Mouse (Mus musculus) embryonic fibroblast, embryonic 13.5 days (primary cell): Measurements from ENCODE around the gene Gm4969. TPM values are rescaled to one million over a fixed set of nuclear protein-coding genes. Genes with fewer than 3 reads are reported as not detected.
A peak's percentile ranks its signal among the peaks of the same experiment; 100 is the strongest.

Experiments used
- H3K27ac ChIP-seq: 2 replicates; pipeline ENCODE4 v1.5.1; 2012; ENCODE audit warnings: low read length, control low read depth, inconsistent platforms; ENCODE audit not compliant: insufficient read depth
- H3K4me1 ChIP-seq: 2 replicates; pipeline ENCODE4 v1.6.1; 2011; ENCODE audit warnings: low read length; ENCODE audit not compliant: control insufficient read depth, insufficient read depth
- H3K4me3 ChIP-seq: 2 replicates; pipeline ENCODE4 v1.5.1; 2011; ENCODE audit warnings: mild to moderate bottlenecking, control low read depth, low read length; ENCODE audit not compliant: insufficient read depth
- CTCF ChIP-seq: IDR thresholded peaks from 2 replicates; pipeline ENCODE4 v1.5.1; 2011; ENCODE audit warnings: mild to moderate bottlenecking, control low read depth, low read length, moderate library complexity, borderline replicate concordance; ENCODE audit not compliant: insufficient read depth
- POLR2A ChIP-seq: IDR thresholded peaks from 2 replicates; pipeline ENCODE4 v1.6.1; 2011; ENCODE audit warnings: low read depth, mild to moderate bottlenecking, control low read depth, low read length, moderate library complexity
- polyA plus RNA-seq: library from polyadenylated mRNA; stranded (reverse); fragments of >200 nt; gene quantifications from 2 replicates; pipeline ENCODE4 v1.2.4, GENCODE M21; 2011; ENCODE audit warnings: low read depth; ENCODE audit not compliant: missing spikeins, insufficient read length

The Gm4969 gene
- polyA plus RNA-seq, 1 experiment, result not detected

DNA sequence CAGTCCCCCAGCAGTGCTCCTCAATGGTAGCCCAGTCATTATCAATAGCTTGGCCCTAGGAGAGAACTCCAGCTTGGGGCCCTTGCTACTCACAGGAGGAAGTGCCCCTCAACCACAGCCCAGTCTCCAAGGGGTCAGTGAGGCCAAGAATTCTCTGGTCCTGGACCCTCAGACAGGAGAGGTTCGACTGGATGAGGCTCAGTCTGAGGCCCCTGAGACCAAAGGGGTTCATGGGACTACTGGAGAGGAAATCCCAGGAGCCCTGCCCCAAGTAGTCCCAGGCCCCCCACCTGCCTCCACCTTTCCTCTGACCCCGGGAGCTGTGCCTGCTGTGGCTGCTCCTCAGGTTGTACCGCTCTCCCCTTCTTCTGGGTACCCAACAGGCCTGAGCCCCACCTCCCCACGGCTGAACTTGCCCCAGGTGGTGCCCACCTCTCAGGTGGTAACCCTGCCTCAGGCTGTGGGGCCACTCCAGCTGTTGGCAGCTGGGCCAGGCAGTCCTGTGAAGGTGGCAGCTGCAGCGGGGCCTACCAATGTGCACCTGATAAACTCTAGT lies 21.7 kb downstream of the Gm4969 start:
- no peak for TF ChIP-seq CTCF
- no peak for TF ChIP-seq POLR2A
- H3K4me3 ChIP-seq, result peak overlapping the region; percentile 56
- no peak overlapping the region for H3K27ac ChIP-seq
- 0 out of 2 replicates have a peak, but pooled peaks cover 2% of the 10 kb centered on the region for H3K4me1 ChIP-seq

DNA sequence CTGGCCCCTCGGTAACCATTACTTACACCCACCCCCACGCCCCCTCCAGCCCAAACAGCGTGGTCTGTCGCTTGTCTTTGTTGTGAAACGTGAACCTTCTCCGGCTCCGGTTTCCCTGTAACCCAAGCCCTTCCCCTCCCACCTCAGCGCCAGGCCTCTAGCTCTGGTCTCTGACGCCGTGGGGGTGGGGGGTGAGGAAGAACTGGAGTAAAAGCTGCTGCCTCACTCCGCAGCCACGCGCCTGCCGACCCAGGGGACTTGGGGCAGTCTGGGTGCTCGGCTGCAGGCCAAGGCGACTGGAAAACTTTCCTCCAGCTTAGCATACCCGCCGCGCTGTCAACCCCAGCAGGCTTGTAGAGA lies 22.4 kb downstream of the Gm4969 start:
- Histone ChIP-seq H3K4me1 (0 out of 2 replicates have a peak, but pooled peaks cover 2% of the 10 kb centered on the region), H3K4me3 (peak overlapping the region; percentile 56), H3K27ac (peak overlapping the region; percentile 16; the same call in 1 of the 2 replicates)
- TF ChIP-seq CTCF, result no peak
- TF ChIP-seq POLR2A, result peak; percentile 30; the same call in 1 of the 2 replicates

DNA sequence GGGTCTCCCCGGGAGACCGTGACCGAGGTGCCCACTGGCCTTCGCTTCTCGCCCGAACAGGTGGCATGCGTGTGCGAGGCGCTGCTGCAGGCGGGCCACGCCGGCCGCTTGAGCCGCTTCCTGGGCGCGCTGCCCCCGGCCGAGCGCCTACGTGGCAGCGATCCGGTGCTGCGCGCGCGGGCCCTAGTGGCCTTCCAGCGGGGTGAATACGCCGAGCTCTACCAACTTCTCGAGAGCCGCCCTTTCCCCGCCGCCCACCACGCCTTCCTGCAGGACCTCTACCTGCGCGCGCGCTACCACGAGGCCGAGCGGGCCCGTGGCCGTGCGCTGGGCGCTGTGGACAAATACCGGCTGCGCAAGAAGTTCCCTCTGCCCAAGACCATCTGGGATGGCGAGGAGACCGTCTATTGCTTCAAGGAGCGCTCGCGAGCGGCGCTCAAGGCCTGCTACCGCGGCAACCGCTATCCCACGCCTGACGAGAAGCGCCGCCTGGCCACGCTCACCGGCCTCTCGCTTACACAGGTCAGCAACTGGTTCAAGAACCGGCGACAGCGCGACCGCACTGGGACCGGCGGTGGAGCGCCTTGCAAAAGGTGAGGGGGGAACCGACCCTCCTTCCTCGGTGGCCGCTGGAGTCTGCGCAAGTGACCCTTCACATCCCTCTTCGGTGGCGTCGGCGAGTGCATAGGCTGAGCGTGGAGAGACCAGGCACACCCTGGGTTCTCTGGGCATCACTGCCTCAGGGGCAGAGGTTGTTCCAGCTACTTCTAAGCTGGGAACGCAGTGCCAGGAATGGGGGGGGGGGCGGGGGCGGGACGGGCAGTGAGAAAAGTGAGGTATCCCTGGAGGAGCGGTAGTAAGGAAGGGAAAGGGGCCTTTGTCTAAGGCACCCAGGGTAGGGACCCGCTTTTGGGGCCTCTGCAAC lies 23.1 kb downstream of the Gm4969 start:
- peak overlapping the region; percentile 56 for H3K4me3 ChIP-seq
- H3K27ac ChIP-seq, result peak overlapping the region; percentile 88
- 0 out of 2 replicates have a peak, but pooled peaks cover 2% of the 10 kb centered on the region for H3K4me1 ChIP-seq
- TF ChIP-seq POLR2A, result peak; percentile 71; the same call in 1 of the 2 replicates
- TF ChIP-seq CTCF, result no peak

DNA sequence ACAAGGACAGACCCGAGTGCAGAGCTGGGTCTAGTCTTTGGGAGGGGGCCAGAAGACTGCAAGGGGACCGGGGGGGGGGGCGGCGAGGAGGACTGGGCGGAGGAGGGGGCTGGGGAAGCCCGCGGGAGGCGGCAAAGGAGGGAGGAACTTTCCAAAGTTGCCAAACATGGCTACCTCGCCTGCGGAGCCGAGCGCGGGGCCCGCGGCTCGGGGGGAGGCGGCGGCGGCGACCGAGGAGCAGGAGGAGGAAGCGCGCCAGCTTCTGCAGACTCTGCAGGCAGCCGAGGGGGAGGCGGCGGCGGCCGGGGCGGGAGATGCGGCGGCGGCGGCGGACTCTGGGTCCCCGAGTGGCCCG lies 23.7 kb downstream of the Gm4969 start, which contains the start of gene Six5:
Gene Six5 (plus strand): TSS at position 124 of the 355 bp plus-strand sequence.
- H3K4me1 ChIP-seq, result 0 out of 2 replicates have a peak, but pooled peaks cover 2% of the 10 kb centered on the region

DNA sequence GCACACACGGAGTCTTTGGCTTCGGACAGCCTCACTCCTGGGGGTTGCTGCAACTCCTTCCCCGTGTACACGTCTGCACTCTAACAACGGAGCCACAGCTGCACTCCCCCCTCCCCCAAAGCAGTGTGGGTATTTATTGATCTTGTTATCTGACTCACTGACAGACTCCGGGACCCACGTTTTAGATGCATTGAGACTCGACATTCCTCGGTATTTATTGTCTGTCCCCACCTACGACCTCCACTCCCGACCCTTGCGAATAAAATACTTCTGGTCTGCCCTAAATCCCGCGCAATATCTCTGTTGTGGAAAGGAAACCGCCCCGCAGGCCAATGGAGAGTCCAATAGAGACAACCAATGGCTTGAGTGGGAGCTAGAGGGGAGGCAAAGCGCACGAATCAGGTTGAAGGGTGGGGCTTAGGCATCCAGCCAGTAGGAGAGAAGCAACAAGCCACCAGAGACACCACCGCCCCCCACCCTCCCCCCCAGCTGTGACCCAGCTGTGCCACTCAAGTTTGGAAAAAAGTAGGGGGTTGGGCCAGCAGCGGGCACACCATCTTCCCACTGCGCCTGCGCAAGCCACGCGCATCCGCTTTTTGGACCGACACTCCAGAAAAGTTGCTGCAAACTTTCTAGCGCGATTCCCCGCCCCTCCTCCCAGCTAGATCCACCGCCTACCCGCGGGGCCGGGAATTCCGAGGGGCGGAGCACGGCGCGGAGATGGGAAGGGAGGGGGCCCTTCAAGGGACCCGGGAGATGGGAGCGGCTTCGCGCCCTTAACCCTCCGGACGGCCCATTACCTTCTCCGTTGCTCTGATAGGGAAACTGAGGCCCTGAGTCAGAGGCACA lies 24.4 kb downstream of the Gm4969 start:
- H3K4me3 ChIP-seq, result peak overlapping the region; percentile 56
- TF ChIP-seq POLR2A, result peak; percentile 84
- TF ChIP-seq CTCF, result no peak
- peak overlapping the region; percentile 97 for H3K27ac ChIP-seq
- 0 out of 2 replicates have a peak, but pooled peaks cover 2% of the 10 kb centered on the region for H3K4me1 ChIP-seq

More for the DNA sequence above, 23.7 kb downstream of the Gm4969 start, which contains the start of gene Six5:
- peak within 1 kb of the TSS; percentile 97 for H3K27ac ChIP-seq
- H3K4me3 ChIP-seq, result peak within 1 kb of the TSS; percentile 56
- no peak for TF ChIP-seq POLR2A
- no peak for TF ChIP-seq CTCF

DNA sequence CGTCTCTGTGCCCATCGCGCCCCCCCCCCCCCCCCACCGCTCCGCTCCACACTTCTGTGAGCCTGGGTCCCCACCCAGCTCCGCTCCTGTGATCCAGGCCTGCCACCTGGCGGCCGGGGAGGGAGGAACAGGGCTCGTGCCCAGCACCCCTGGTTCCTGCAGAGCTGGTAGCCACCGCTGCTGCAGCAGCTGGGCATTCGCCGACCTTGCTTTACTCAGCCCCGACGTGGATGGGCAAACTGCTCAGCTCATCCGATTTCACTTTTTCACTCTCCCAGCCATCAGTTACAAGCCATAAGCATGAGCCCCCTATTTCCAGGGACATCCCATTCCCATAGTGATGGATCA lies 25.0 kb downstream of the Gm4969 start:
- Histone ChIP-seq H3K27ac (peak overlapping the region; percentile 69), H3K4me3 (peak overlapping the region; percentile 4), H3K4me1 (0 out of 2 replicates have a peak, but pooled peaks cover 2% of the 10 kb centered on the region)
- TF ChIP-seq CTCF (peak; percentile 73), POLR2A (no peak)

DNA sequence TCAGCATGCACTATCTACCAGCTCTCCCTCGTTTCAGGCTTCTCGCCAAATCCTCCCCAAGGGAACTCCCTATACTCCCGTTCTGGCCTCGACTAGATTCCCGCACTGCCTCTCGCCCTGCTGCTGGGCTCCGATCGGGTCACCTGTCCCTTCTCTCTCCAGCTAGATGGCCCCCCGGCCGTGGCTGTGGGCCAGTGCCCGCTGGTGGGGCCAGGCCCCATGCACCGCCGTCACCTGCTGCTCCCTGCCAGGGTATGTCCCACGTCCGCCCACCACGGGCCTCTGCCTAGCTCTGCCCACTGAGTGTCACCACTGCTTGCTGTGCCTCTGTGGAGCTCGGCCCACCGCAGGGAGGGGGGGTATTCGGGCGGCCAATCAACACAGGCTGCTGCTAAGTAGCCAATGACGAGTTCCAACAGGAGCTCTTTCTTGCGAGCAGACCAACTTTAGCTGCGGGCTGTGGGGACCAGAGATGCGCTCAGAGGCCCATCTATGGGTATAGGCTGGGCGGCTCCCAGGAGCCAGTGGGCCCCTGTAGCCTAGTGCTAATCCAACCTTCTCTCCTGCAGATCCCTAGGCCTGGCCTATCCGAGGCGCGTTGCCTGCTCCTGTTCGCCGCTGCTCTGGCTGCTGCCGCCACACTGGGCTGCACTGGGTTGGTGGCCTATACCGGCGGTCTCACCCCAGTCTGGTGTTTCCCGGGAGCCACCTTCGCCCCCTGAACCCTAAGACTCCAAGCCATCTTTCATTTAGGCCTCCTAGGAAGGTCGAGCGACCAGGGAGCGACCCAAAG lies 25.6 kb downstream of the Gm4969 start:
- H3K4me1 ChIP-seq, result 0 out of 2 replicates have a peak, but pooled peaks cover 2% of the 10 kb centered on the region
- no peak overlapping the region for H3K4me3 ChIP-seq
- peak overlapping the region; percentile 69 for H3K27ac ChIP-seq
- TF ChIP-seq POLR2A (peak; percentile 54), CTCF (no peak)

DNA sequence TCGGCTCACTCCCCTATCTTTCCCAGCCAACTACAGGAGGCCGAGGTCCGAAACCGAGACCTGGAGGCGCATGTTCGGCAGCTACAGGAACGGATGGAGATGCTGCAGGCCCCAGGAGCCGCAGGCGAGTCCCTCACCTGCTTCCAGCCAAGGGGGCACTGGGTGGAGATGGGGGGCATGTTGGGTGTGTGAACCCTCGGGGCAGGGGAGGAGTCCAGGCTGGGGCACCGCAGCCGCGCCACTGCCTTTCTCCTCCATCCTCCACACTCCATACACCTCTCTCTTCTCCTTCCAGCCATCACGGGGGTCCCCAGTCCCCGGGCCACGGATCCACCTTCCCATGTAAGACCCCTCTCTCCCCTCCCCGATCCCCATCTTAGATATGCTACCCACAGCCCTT lies 26.3 kb downstream of the Gm4969 start:
- no peak overlapping the region for H3K4me3 ChIP-seq
- no peak overlapping the region for H3K27ac ChIP-seq
- H3K4me1 ChIP-seq, result 0 out of 2 replicates have a peak, but pooled peaks cover 2% of the 10 kb centered on the region
- TF ChIP-seq CTCF (no peak), POLR2A (no peak)

DNA sequence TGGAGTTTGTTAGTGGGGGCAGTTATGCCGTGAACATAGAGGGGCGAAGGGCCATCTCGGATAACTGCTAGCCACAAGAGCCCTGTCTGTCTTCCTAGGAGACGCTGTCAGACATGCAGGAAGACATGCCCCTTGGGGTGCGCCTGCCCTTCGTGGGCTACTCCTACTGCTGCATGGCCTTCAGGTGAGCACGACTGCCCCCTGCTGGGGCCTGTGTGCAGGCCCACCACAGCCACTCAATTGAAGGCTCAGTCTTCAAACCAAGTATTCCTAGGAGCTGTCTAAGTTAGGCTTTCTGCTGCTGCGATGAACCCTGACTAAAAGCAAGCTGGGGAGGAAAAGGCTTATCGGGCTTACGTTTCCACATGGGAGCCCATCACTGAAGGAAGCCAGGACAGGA lies 29.4 kb downstream of the Gm4969 start:
- H3K4me3 ChIP-seq, result no peak overlapping the region
- H3K27ac ChIP-seq, result no peak overlapping the region
- TF ChIP-seq POLR2A (no peak), CTCF (peak; percentile 75)
- H3K4me1 ChIP-seq, result 0 out of 2 replicates have a peak, but pooled peaks cover 2% of the 10 kb centered on the region
